Mouse (Mus musculus): Measurements from ENCODE around the gene Gm10750. TPM values are rescaled to one million over a fixed set of nuclear protein-coding genes. Genes with fewer than 3 reads are reported as not detected.
"Not testable (repeated sequence)": the region's sequence is repeated elsewhere in the genome, so short reads cannot be mapped to it uniquely, and the experiment has no call there.

Gm10750 gene
- not detected in 2 replicates for polyA plus RNA-seq (2016; fragmentation: Nextera tagmentation; extraction: Ambion mirVana)

DNA sequence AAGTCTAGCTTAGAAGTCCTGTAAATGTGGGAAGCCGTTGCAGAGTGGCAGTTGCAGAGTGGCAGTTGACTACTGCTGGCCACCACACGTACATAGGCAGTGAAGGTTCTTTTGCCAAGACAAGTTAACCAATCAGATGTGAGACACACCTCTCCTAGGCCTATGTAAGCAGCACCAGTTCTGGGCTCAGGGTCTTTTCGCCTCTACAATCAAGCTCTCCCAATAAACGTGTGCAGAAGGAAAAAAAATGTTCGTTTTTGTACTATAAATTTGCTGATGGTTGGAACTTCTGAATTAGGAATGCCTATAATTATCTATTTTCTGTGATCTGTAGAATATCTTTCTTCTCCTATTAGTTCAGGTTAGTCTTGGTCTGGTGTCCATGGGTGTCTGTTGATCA, at the start of gene Gm10750:
TSS of gene Gm10750 (minus strand) at position 101 of the 400 bp plus-strand sequence.
- ATAC-seq (ENCODE audit: low FRiP score, low read depth); H3K4me2 ChIP-seq (replicated peaks); H3K36me3 ChIP-seq; H3K9ac ChIP-seq (replicated peaks); H3K27me3 ChIP-seq; H3K4me1 ChIP-seq; H3K4me3 ChIP-seq; H3K9me3 ChIP-seq; H3K27ac ChIP-seq (replicated peaks): not testable (repeated sequence)
- WGBS: 71% methylated on average over 5 of the region's 5 CpGs

GRCm38 (mm10) chr2:149004826-149005225, 12.2 kb downstream of the Gm10750 start:
- Histone ChIP-seq H3K9me3 (no peaks in the 10 kb centered on the region), H3K27me3 (no peaks in the 10 kb centered on the region)
- ATAC-seq (ENCODE audit: low FRiP score, low read depth): no peak

DNA sequence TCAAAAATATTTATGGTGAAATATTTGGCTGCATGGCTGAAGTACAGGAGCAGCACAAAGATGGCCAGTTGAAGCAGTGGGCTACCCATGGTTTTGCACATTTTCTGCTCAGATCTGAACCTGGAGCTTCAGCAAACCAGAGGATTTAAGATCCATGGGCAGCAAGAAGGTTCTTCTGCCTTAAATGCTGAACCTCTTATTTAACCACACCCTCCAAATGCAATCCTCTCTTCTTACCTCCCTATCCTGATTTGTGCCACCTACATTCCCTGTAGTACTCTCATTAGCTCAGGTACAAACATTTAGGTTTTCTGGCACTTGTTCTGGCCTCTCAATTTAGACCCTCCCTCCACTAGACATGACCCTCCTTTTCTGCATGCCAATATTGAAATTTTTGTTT, 13.9 kb downstream of the Gm10750 start, which contains the start of gene Gm1330:
TSS of gene Gm1330 (minus strand) at position 101 of the 400 bp plus-strand sequence.
- Histone ChIP-seq H3K36me3 (no peaks in the 10 kb centered on the region), H3K4me2 (replicated peaks) (no peak within 1 kb of the TSS), H3K4me3 (no peak within 1 kb of the TSS), H3K4me1 (no peaks in the 10 kb centered on the region), H3K9ac (replicated peaks) (no peak within 1 kb of the TSS), H3K27ac (replicated peaks) (no peak within 1 kb of the TSS), H3K9me3 (no peaks in the 10 kb centered on the region), H3K27me3 (no peaks in the 10 kb centered on the region)
- ATAC-seq (ENCODE audit: low FRiP score, low read depth): no peak

More at GRCm38 (mm10) chr2:149004826-149005225, 12.2 kb downstream of the Gm10750 start:
- no peak overlapping the region for H3K27ac ChIP-seq (replicated peaks)
- no peaks in the 10 kb centered on the region for H3K36me3 ChIP-seq
- 82% methylated on average over 2 of the region's 2 CpGs for WGBS
- no peak overlapping the region for H3K4me2 ChIP-seq (replicated peaks)
- H3K4me1 ChIP-seq: no peaks in the 10 kb centered on the region
- no peak overlapping the region for H3K4me3 ChIP-seq
- H3K9ac ChIP-seq (replicated peaks): no peak overlapping the region

DNA sequence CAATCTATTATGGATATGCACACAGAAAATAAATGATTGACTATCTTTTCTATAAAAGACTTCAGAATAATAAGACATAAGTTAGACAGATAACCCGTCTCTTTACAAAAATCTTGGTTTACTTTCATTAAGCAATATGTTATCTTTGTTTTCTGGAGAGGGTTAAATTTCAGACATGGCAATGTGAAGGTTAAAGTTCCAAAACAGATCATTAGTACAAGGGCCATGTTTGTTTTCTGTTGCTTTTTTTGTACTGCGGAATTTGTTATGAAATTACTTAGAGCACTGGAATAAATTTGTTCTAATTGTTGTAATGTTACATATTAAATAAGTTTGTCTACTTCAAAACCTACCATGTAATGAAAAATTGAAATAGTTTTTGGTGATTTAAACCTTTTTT, 21.9 kb downstream of the Gm10750 start:
- 90% methylated on average over 2 of the region's 2 CpGs for WGBS
- H3K9ac ChIP-seq (replicated peaks): no peak overlapping the region
- no peaks in the 10 kb centered on the region for H3K27me3 ChIP-seq
- H3K4me3 ChIP-seq: no peak overlapping the region
- H3K4me2 ChIP-seq (replicated peaks): no peak overlapping the region
- H3K9me3 ChIP-seq: 0 out of 2 replicates have a peak, but pooled peaks cover 2% of the 10 kb centered on the region
- H3K36me3 ChIP-seq: no peaks in the 10 kb centered on the region
- no peak overlapping the region for H3K27ac ChIP-seq (replicated peaks)
- H3K4me1 ChIP-seq: no peaks in the 10 kb centered on the region
- ATAC-seq (ENCODE audit: low FRiP score, low read depth): no peak

Other genes starting within 250 kb of the Gm10750 start
- gene Cst11, start 245.7 kb downstream of the Gm10750 start, polyA plus RNA-seq (2016; fragmentation: Nextera tagmentation; extraction: Ambion mirVana): not detected in 2 replicates
- not detected in 2 replicates for gene 8030411F24Rik, start 235.2 kb downstream of the Gm10750 start, polyA plus RNA-seq (2016; fragmentation: Nextera tagmentation; extraction: Ambion mirVana)
- gene Cst12, start 227.9 kb downstream of the Gm10750 start, polyA plus RNA-seq (2016; fragmentation: Nextera tagmentation; extraction: Ambion mirVana): not detected in 2 replicates
- gene Cst8, start 218.5 kb downstream of the Gm10750 start, polyA plus RNA-seq (2016; fragmentation: Nextera tagmentation; extraction: Ambion mirVana): not detected in 2 replicates
- not detected in 2 replicates for gene Cst13, start 197.2 kb downstream of the Gm10750 start, polyA plus RNA-seq (2016; fragmentation: Nextera tagmentation; extraction: Ambion mirVana)
- gene Cst9, start 182.1 kb downstream of the Gm10750 start, polyA plus RNA-seq (2016; fragmentation: Nextera tagmentation; extraction: Ambion mirVana): not detected in 2 replicates
- gene 9230104L09Rik, start 152.2 kb downstream of the Gm10750 start, polyA plus RNA-seq (2016; fragmentation: Nextera tagmentation; extraction: Ambion mirVana): not detected in 2 replicates
- gene Cst3, start 141.5 kb downstream of the Gm10750 start, polyA plus RNA-seq (2016; fragmentation: Nextera tagmentation; extraction: Ambion mirVana): 325 and 355 TPM in 2 replicates
- not detected in 2 replicates for gene Gm1330, start 14.0 kb downstream of the Gm10750 start, polyA plus RNA-seq (2016; fragmentation: Nextera tagmentation; extraction: Ambion mirVana)